Mouse (Mus musculus) myocyte (in vitro differentiated cells): Measurements from ENCODE around the gene Psmd11. TPM values are rescaled to one million over a fixed set of nuclear protein-coding genes. Genes with fewer than 3 reads are reported as not detected.

ENCODE experiments used
- H3K27me3 ChIP-seq: one replicate; pipeline ENCODE4 v1.6.1; 2011; ENCODE audit not compliant: control insufficient read depth, insufficient read depth, insufficient read length
- H3K36me3 ChIP-seq: one replicate; pipeline ENCODE4 v1.6.1; 2011; ENCODE audit not compliant: control insufficient read depth, insufficient read depth
- H3K4me2 ChIP-seq: one replicate; pipeline ENCODE4 v1.6.1; 2011; ENCODE audit warnings: low read depth, control low read depth
- H3K4me3 ChIP-seq: one replicate; pipeline ENCODE4 v1.5.1; 2011; ENCODE audit warnings: mild to moderate bottlenecking, control low read depth, moderate library complexity
- H3K79me2 ChIP-seq: one replicate; pipeline ENCODE4 v1.6.1; 2011; ENCODE audit not compliant: control insufficient read depth, insufficient read depth
- H3ac ChIP-seq: one replicate; pipeline ENCODE4 v1.6.1; 2011; ENCODE audit not compliant: control insufficient read depth, insufficient read length
- CEBPB ChIP-seq: IDR thresholded peaks from 2 replicates; pipeline ENCODE4 v1.6.1; 2011; ENCODE audit warnings: mild to moderate bottlenecking, moderate library complexity; ENCODE audit not compliant: poor library complexity, insufficient read depth, severe bottlenecking
- E2F4 ChIP-seq: IDR thresholded peaks from one replicate; pipeline ENCODE4 v1.6.1; 2011; ENCODE audit warnings: mild to moderate bottlenecking, control low read depth, moderate library complexity; ENCODE audit not compliant: insufficient read depth
- MAX ChIP-seq: IDR thresholded peaks from one replicate; pipeline ENCODE4 v1.6.1; 2011; ENCODE audit warnings: low read depth, mild to moderate bottlenecking, control low read depth
- MYOD1 ChIP-seq, 3 experiments: IDR thresholded peaks; one replicate each; pipeline ENCODE4 v1.6.1; 2011; ENCODE audit warnings: control low read depth in 2 of 3, low read depth in 2 of 3, mild to moderate bottlenecking in 2 of 3, moderate library complexity in 1 of 3; ENCODE audit not compliant: insufficient read length in 2 of 3, control insufficient read depth in 1 of 3
- MYOG ChIP-seq, 3 experiments: IDR thresholded peaks; one replicate each; pipeline ENCODE4 v1.6.1; 2011; ENCODE audit warnings: control low read depth in 2 of 3, low read depth in 2 of 3, mild to moderate bottlenecking in 2 of 3; ENCODE audit not compliant: insufficient read length in 2 of 3, control insufficient read depth in 1 of 3, insufficient read depth in 1 of 3
- POLR2A ChIP-seq: IDR thresholded peaks from one replicate; pipeline ENCODE4 v1.6.1; 2011; ENCODE audit warnings: low read depth, mild to moderate bottlenecking, control low read depth, moderate library complexity; ENCODE audit not compliant: insufficient read length
- POLR2AphosphoS2 ChIP-seq: IDR thresholded peaks from one replicate; pipeline ENCODE4 v1.6.1; 2011; ENCODE audit warnings: low read depth, control low read depth; ENCODE audit not compliant: insufficient read length
- REST ChIP-seq: IDR thresholded peaks from one replicate; pipeline ENCODE4 v1.6.1; 2011; ENCODE audit warnings: mild to moderate bottlenecking, control low read depth, moderate library complexity; ENCODE audit not compliant: insufficient read depth, insufficient read length
- SRF ChIP-seq: IDR thresholded peaks from one replicate; pipeline ENCODE4 v1.6.1; 2011; ENCODE audit warnings: low read depth; ENCODE audit not compliant: control insufficient read depth, insufficient read length
- TCF12 ChIP-seq: IDR thresholded peaks from one replicate; pipeline ENCODE4 v1.6.1; 2011; ENCODE audit warnings: mild to moderate bottlenecking, control low read depth; ENCODE audit not compliant: poor library complexity, insufficient read depth, severe bottlenecking
- TCF3 ChIP-seq: IDR thresholded peaks from one replicate; pipeline ENCODE4 v1.6.1; 2011; ENCODE audit warnings: low read depth, control low read depth; ENCODE audit not compliant: insufficient read length
- USF1 ChIP-seq: IDR thresholded peaks from one replicate; pipeline ENCODE4 v1.6.1; 2011; ENCODE audit warnings: low read depth, mild to moderate bottlenecking, control low read depth, moderate library complexity
- polyA plus RNA-seq: library from polyadenylated mRNA; unstranded; fragments of >200 nt; fragmentation: generic; extraction: Trizol; gene quantifications from one replicate; pipeline ENCODE4 v1.2.1, GENCODE M21; 2012; ENCODE audit warnings: missing spikeins

Gene Psmd11
- polyA plus RNA-seq, 1 experiment, result 74.9 TPM

GRCm38 (mm10) chr11:80478694-80479412 is 50.4 kb downstream of the Psmd11 start:
- H3ac ChIP-seq, result no peak overlapping the region
- H3K4me3 ChIP-seq, result peak overlapping the region; percentile 72
- H3K4me2 ChIP-seq, result peak overlapping the region; percentile 90
- TF ChIP-seq TCF12, result no peak
- no peak for TF ChIP-seq MAX
- no peaks in the 10 kb centered on the region for H3K27me3 ChIP-seq
- peaks cover 43% of the 10 kb centered on the region for H3K79me2 ChIP-seq
- peaks cover 13% of the 10 kb centered on the region for H3K36me3 ChIP-seq

GRCm38 (mm10) chr11:80479425-80479824 is 51.0 kb downstream of the Psmd11 start:
- H3ac ChIP-seq, result no peak overlapping the region
- no peaks in the 10 kb centered on the region for H3K27me3 ChIP-seq
- H3K36me3 ChIP-seq, result peaks cover 13% of the 10 kb centered on the region
- peak overlapping the region; percentile 72 for H3K4me3 ChIP-seq
- TF ChIP-seq TCF3 (peak; percentile 39), MYOD1 (IDR thresholded peaks at IDR 0.05; ENCODE audit: control insufficient read depth in 1 of 3, insufficient read length in 2 of 3, low read depth in 2 of 3) (peak in 2 of 3 experiments; percentile 22 to 77), SRF (no peak), POLR2AphosphoS2 (no peak), TCF12 (peak; percentile 9), CEBPB (no peak), REST (no peak), MAX (no peak), USF1 (no peak), E2F4 (no peak), POLR2A (no peak), MYOG (IDR thresholded peaks at IDR 0.05; ENCODE audit: control insufficient read depth in 1 of 3, insufficient read depth in 1 of 3, insufficient read length in 2 of 3, low read depth in 2 of 3) (peak in 1 of 3 experiments; percentile 72)
- peaks cover 43% of the 10 kb centered on the region for H3K79me2 ChIP-seq
- H3K4me2 ChIP-seq, result peak overlapping the region; percentile 90

GRCm38 (mm10) chr11:80479906-80480866 is 51.8 kb downstream of the Psmd11 start:
- H3K4me2 ChIP-seq, result peak overlapping the region; percentile 73
- no peaks in the 10 kb centered on the region for H3K27me3 ChIP-seq
- peaks cover 43% of the 10 kb centered on the region for H3K79me2 ChIP-seq
- no peak overlapping the region for H3ac ChIP-seq
- TF ChIP-seq MAX (no peak), SRF (no peak), TCF3 (no peak), MYOD1 (IDR thresholded peaks at IDR 0.05; ENCODE audit: control insufficient read depth in 1 of 3, insufficient read length in 2 of 3, low read depth in 2 of 3) (no peak), E2F4 (no peak), CEBPB (no peak), MYOG (IDR thresholded peaks at IDR 0.05; ENCODE audit: control insufficient read depth in 1 of 3, insufficient read depth in 1 of 3, insufficient read length in 2 of 3, low read depth in 2 of 3) (peak in 1 of 3 experiments; percentile 13), REST (no peak), USF1 (no peak), POLR2AphosphoS2 (peak; percentile 22), TCF12 (no peak), POLR2A (no peak)
- H3K4me3 ChIP-seq, result peak overlapping the region; percentile 72
- peaks cover 9% of the 10 kb centered on the region for H3K36me3 ChIP-seq

- Histone ChIP-seq H3K4me3 (peak overlapping the region; percentile 72), H3K4me2 (peak overlapping the region; percentile 73), H3K27me3 (no peaks in the 10 kb centered on the region), H3K36me3 (peaks cover 9% of the 10 kb centered on the region), H3ac (no peak overlapping the region), H3K79me2 (peaks cover 43% of the 10 kb centered on the region)
- TF ChIP-seq E2F4 (no peak), POLR2A (no peak), CEBPB (no peak), USF1 (no peak), POLR2AphosphoS2 (peak; percentile 14)
Measured at GRCm38 (mm10) chr11:80481409-80482050, 53.1 kb downstream of the Psmd11 start.
